Mouse (Mus musculus) hindbrain, embryonic 14.5 days (tissue): ENCODE measurements at regions not wholly inside any gene's neighbourhood (a gene's known extent, or its start where the extent isn't known, plus 50 kb on each side); places are given as distances from the start of the nearest gene placed in this dataset.

Experiments
- ATAC-seq: fragments of 200-750 bp; cut with Nextera tagmentation; 2 replicates; pipeline ENCODE4 v1.8.0; 2017; ENCODE audit warnings: moderate number of reproducible peaks, mild to moderate bottlenecking, moderate TSS enrichment, moderate library complexity; ENCODE audit not compliant: low FRiP score
- DNase-seq: peaks from one replicate; pipeline ENCODE4 v3.0.0-alpha.2; 2015; ENCODE audit warnings: low spot score
- H3K27ac ChIP-seq: fragments of 300-500 bp; sonication (generic); 2 replicates; pipeline ENCODE4 v1.5.1; 2014; ENCODE audit warnings: mild to moderate bottlenecking, moderate library complexity
- H3K27me3 ChIP-seq: fragments of 300-500 bp; sonication (generic); 2 replicates; pipeline ENCODE4 v1.6.1; 2014; ENCODE audit warnings: mild to moderate bottlenecking, low read length, mixed read lengths; ENCODE audit not compliant: control insufficient read depth, insufficient read depth
- H3K36me3 ChIP-seq: fragments of 300-500 bp; sonication (generic); replicated peaks from 2 replicates; pipeline ENCODE4 v1.6.1; 2014; ENCODE audit not compliant: control insufficient read depth, insufficient read depth
- H3K4me1 ChIP-seq: fragments of 300-500 bp; sonication (generic); replicated peaks from 2 replicates; pipeline ENCODE4 v1.6.1; 2014; ENCODE audit warnings: antibody characterized with exemption, low read length, mixed read lengths; ENCODE audit not compliant: control insufficient read depth, insufficient read depth
- H3K4me2 ChIP-seq: fragments of 300-500 bp; sonication (generic); replicated peaks from 2 replicates; pipeline ENCODE4 v1.6.1; 2014; ENCODE audit warnings: mild to moderate bottlenecking, moderate library complexity
- H3K4me3 ChIP-seq: fragments of 300-500 bp; sonication (generic); replicated peaks from 2 replicates; pipeline ENCODE4 v1.5.1; 2014; ENCODE audit warnings: mild to moderate bottlenecking, low read length
- H3K9ac ChIP-seq: fragments of 300-500 bp; sonication (generic); 2 replicates; pipeline ENCODE4 v1.6.1; 2014
- H3K9me3 ChIP-seq: fragments of 300-500 bp; sonication (generic); 2 replicates; pipeline ENCODE4 v1.6.1; 2016; ENCODE audit warnings: low read length; ENCODE audit not compliant: control insufficient read depth
- WGBS: fragments of 180-500 bp; shearing (Covaris S2); extraction: QIAGEN DNeasy Blood & Tissue Kit; methylation state at CpG from one replicate; pipeline ENCODE4 v1.1.7; 2014; 5-methylcytosine and 5-hydroxymethylcytosine counted together

DNA sequence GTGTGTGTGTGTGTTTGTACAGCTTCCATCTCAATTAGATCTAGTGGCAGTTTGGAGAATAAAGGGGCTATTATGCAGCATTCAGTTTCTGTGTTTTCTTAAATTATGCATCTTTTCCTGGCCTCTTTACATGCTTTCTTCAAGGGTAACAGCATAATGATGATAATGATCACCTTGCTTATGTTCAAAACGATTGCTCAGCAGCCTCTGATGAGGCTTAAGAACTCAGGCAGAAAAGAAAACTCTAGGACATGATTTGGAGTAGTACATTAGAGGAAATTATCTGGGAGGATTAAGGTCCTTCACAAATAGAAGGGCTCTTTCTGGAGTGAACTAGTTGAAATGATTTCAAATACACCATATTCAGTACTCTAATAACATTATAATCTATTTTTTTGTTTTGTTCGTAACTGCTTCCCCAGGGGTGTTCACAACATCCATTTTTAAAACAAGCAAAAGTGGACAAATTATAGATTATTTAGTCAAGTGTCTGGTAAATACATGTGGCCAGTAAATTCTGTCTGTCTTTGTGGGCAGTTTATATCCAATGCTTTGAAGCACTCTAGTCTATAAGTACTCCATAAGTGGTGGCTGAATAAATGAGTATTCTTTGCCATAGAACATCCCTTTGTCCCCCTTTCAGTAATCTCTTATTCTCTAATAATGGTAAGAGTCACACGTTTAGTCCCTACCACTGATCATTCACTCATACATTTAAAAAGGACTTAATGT lies 526.9 kb upstream of the Kif18a start:
- 67% methylated on average over 3 of the region's 3 CpGs for WGBS
- no peaks in the 10 kb centered on the region for H3K27me3 ChIP-seq
- no peak overlapping the region for H3K9ac ChIP-seq
- H3K4me2 ChIP-seq, result no peak overlapping the region
- no peak overlapping the region for H3K27ac ChIP-seq
- no peaks in the 10 kb centered on the region for H3K9me3 ChIP-seq
- H3K4me1 ChIP-seq, result no peaks in the 10 kb centered on the region
- H3K4me3 ChIP-seq, result no peak overlapping the region
- no peaks in the 10 kb centered on the region for H3K36me3 ChIP-seq
- DNase-seq (no peak), ATAC-seq (no peak)

DNA sequence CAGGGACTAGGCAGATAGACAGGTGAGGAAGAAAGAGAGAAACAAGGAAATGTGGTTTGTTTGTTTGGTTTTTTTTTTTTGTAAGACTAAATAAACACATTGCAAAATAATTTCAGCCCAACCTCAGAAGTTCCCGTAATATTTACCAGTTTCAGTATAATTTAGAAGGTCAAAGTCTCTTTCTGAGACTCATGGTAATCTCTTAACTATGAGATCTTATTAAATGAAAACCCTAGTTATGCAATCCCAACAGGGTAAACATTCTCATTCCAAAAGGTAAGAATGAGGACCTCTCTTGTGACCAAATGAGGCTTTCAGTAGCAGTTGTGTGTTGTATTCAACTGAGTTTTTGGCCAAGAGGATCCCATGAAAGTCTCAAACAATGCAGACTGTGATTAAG lies 524.7 kb upstream of the Kif18a start:
- H3K27me3 ChIP-seq, result no peaks in the 10 kb centered on the region
- H3K9ac ChIP-seq, result no peak overlapping the region
- no peaks in the 10 kb centered on the region for H3K4me1 ChIP-seq
- no peak overlapping the region for H3K27ac ChIP-seq
- no peak for DNase-seq
- no peaks in the 10 kb centered on the region for H3K36me3 ChIP-seq
- ATAC-seq, result no peak
- no peaks in the 10 kb centered on the region for H3K9me3 ChIP-seq
- WGBS, result 95% methylated on average over 1 of the region's 1 CpGs
- H3K4me2 ChIP-seq, result no peak overlapping the region
- H3K4me3 ChIP-seq, result no peak overlapping the region

DNA sequence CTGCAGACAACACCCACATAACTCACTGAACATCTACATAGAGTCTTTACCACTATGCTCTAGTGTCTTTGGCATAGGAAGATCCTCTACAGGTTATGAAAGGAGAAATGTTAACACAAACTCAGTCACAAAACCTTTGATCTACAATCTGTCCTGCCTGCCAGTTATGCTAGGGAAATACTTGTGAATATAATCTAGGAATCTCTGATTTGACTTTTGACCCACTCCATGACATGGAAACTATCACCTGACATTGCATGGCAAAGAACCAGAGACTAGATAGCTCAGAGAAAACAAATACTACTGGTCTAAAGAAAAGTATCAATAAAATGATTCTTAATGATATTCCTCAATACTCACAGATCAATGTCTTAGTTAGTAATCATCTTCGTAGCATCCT lies 524.3 kb upstream of the Kif18a start:
- DNase-seq (no peak), ATAC-seq (no peak)
- Histone ChIP-seq H3K9ac (no peak overlapping the region), H3K4me3 (no peak overlapping the region), H3K36me3 (no peaks in the 10 kb centered on the region), H3K9me3 (no peaks in the 10 kb centered on the region), H3K4me2 (no peak overlapping the region), H3K27ac (no peak overlapping the region), H3K27me3 (no peaks in the 10 kb centered on the region), H3K4me1 (no peaks in the 10 kb centered on the region)
- WGBS, result 90% methylated on average over 1 of the region's 1 CpGs

DNA sequence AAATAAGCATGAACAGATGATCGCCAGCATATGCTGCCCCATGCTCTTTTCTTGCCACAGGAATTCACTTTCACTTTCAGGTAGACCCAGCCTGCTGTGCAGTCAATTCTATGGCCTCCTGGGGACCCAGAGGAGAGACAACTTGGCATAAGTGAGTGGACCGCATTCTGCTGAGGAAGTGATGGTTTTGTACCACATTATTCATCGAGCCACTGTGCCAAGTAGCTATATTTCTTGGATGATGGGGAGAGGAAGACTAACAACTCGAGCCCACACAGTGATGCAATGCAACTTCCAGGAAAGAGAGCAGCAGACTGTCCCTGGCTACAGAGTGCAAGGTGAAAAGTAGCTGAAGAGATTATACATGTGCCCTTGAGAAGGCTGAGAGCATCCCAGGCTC lies 515.8 kb upstream of the Kif18a start:
- Histone ChIP-seq H3K4me1 (no peaks in the 10 kb centered on the region), H3K4me2 (no peak overlapping the region), H3K4me3 (no peak overlapping the region), H3K36me3 (no peaks in the 10 kb centered on the region), H3K9ac (no peak overlapping the region), H3K27ac (no peak overlapping the region), H3K9me3 (no peaks in the 10 kb centered on the region), H3K27me3 (no peaks in the 10 kb centered on the region)
- ATAC-seq (no peak), DNase-seq (no peak)
- 89% methylated on average over 4 of the region's 4 CpGs for WGBS

DNA sequence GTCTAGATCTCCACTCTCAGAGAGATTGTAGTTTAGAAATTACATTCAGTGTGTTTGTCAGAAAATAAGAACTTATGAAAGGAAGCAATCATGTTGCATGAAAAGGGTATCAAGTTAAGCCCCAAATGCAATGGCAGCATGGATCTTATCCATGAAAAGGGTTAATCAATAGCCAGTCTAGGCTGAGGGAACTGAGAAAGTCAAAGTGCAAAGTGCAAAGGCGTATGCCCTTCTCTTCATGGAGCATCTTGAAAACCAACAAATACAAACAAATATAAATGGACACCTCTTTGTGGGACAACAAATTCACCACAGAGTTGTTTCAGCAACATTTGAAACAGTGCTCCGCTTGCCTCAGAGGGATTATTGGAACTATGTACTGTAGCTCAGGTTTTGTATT lies 514.1 kb upstream of the Kif18a start:
- ATAC-seq, result no peak
- H3K9me3 ChIP-seq, result no peaks in the 10 kb centered on the region
- H3K27ac ChIP-seq, result no peak overlapping the region
- no peak overlapping the region for H3K4me3 ChIP-seq
- H3K27me3 ChIP-seq, result no peaks in the 10 kb centered on the region
- DNase-seq, result no peak
- WGBS, result 83% methylated on average over 2 of the region's 2 CpGs
- no peaks in the 10 kb centered on the region for H3K36me3 ChIP-seq
- H3K4me2 ChIP-seq, result no peak overlapping the region
- no peak overlapping the region for H3K9ac ChIP-seq
- no peaks in the 10 kb centered on the region for H3K4me1 ChIP-seq

DNA sequence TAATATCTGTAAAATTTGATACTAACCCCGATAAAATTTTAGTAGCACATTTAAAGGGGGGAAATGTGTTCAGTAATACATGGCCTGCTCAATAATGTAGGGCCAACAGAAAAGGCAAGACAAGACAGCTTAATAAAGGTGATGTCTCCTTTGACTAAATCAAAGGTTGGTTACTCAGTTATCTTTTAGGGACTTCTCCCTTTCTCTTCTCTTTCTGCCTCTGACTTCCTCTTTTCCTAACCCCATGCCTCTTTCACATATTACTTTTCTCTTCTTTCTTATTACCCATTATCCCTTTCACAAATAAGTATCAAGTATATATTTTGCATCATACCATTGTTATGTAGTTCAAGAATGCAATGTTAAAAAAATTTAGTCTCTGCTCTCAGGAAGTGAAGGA lies 510.2 kb upstream of the Kif18a start:
- DNase-seq (no peak), ATAC-seq (no peak)
- H3K4me3 ChIP-seq, result no peak overlapping the region
- no peak overlapping the region for H3K9ac ChIP-seq
- H3K4me1 ChIP-seq, result no peaks in the 10 kb centered on the region
- no peak overlapping the region for H3K4me2 ChIP-seq
- WGBS, result 91% methylated on average over 1 of the region's 1 CpGs
- H3K36me3 ChIP-seq, result no peaks in the 10 kb centered on the region
- no peaks in the 10 kb centered on the region for H3K27me3 ChIP-seq
- no peak overlapping the region for H3K27ac ChIP-seq
- no peaks in the 10 kb centered on the region for H3K9me3 ChIP-seq

DNA sequence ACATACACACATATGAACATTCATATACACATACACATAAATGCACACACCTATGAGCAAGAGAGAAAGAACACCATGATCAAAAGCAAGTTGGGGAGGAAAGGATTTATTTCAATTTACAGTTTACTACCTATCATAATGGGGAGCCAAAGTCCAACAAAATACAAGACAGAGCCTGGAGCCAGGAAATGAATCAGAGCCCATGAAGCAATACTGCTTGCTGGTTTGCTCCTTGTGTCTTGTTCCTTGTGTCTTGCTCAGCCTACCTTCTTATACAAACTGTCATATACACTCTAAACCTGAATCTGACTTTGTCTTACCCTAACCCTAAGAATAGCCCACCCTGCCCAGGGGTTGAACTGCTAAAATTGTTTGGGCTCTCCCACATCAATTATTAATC lies 497.1 kb upstream of the Kif18a start:
- Histone ChIP-seq H3K9me3 (no peaks in the 10 kb centered on the region), H3K36me3 (no peaks in the 10 kb centered on the region), H3K4me3 (no peak overlapping the region), H3K4me1 (no peaks in the 10 kb centered on the region), H3K27me3 (no peaks in the 10 kb centered on the region), H3K4me2 (no peak overlapping the region), H3K27ac (no peak overlapping the region), H3K9ac (no peak overlapping the region)
- ATAC-seq (no peak), DNase-seq (no peak)

DNA sequence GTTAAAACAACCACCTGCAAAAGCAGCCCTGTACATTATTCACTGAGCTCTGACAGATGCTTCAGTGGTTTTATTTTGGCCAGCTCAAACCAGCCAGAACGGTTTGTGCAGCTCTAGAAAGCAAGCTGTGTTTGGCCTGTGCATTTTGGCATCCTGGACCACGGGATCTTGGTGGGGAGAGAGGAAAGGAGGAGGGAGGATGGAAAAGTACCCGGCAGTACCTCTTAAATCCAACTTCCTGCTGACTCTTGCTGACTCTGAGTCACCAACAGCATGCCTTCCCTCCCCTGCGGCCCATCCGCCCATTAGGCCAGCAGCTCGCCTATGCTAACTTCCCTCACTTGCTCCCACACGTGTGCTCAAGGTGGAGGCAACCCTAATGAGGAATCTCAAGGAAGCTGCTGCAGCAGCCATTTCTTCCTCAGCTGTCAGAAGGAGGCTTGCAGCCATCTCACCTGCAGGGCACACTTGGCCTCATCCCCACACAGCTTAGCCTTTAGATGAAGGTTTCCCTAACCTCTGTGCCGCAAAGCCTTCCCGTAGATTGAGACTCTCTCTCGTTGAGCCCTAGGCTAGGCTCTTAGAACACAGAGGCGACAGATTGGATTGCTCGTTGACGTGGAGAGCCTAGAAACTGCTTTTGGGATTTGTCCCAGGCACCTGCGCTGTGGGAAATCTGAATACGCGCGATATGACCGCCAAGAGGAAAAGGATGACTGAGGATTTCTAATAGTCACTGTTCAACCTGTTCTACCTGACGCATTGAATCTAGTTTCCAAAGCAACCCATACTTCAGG lies 495.2 kb upstream of the Kif18a start:
- Histone ChIP-seq H3K36me3 (no peaks in the 10 kb centered on the region), H3K27me3 (no peaks in the 10 kb centered on the region), H3K4me3 (no peak overlapping the region), H3K27ac (no peak overlapping the region), H3K4me2 (no peak overlapping the region), H3K9me3 (no peaks in the 10 kb centered on the region), H3K9ac (no peak overlapping the region), H3K4me1 (no peaks in the 10 kb centered on the region)
- DNase-seq, result no peak
- 88% methylated on average over 19 of the region's 19 CpGs for WGBS
- no peak for ATAC-seq

DNA sequence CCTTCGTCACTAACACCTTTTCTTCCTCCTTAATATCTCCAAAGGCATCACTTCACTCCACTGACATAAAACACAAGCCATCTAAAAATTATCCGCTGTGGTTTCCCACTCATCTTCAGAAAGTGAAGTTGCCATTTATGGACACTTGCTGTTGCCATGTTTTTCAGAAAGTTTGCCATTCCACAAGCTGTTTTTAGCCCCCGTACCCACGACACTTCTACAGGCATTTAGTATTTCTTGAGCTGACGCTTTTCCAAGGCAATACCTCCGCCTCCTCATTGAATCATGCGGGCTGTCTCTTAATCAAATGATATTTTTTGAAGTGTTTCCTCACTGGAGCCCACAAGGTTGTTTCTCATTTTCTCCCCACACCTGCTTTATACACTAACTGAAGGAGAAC lies 491.4 kb upstream of the Kif18a start:
- Histone ChIP-seq H3K4me1 (no peaks in the 10 kb centered on the region), H3K4me3 (no peak overlapping the region), H3K27ac (no peak overlapping the region), H3K27me3 (no peaks in the 10 kb centered on the region), H3K36me3 (no peaks in the 10 kb centered on the region), H3K9ac (no peak overlapping the region), H3K4me2 (no peak overlapping the region), H3K9me3 (no peaks in the 10 kb centered on the region)
- WGBS, result 91% methylated on average over 7 of the region's 7 CpGs
- ATAC-seq (no peak), DNase-seq (no peak)
